Mouse (Mus musculus): ENCODE data around the gene Crocc. TPM values are rescaled to one million over a fixed set of nuclear protein-coding genes. Genes with fewer than 3 reads are reported as not detected.

Crocc gene
- polyA plus RNA-seq, 1 experiment: 39.4 TPM

GRCm38 (mm10) chr4:140992215-140992614, 68.1 kb downstream of the Crocc start:
- Histone ChIP-seq H3K27me3 (ENCODE audit: control insufficient read depth, insufficient read depth, low read length) (no peaks in the 10 kb centered on the region), H3K4me3 (replicated peaks; ENCODE audit: insufficient read depth, low read depth, low read length) (no peak overlapping the region), H3K4me1 (ENCODE audit: control insufficient read depth, insufficient read depth, low read length) (peaks cover 16% of the 10 kb centered on the region), H3K27ac (ENCODE audit: insufficient read depth, low read length) (no peak overlapping the region)
- TF ChIP-seq POLR2A (IDR thresholded peaks at IDR 0.05; ENCODE audit: borderline replicate concordance, insufficient read depth, low read length) (no peak), CTCF (IDR thresholded peaks at IDR 0.05; ENCODE audit: borderline replicate concordance, insufficient read depth, low read depth, low read length) (peak; percentile 14; the same call in 1 of the 2 replicates)
- peak; percentile 60 to 70 for DNase-seq
- 47% methylated on average over 20 of the region's 20 CpGs for WGBS

- Histone ChIP-seq H3K4me3 (replicated peaks; ENCODE audit: insufficient read depth, low read depth, low read length) (no peak overlapping the region), H3K27me3 (ENCODE audit: control insufficient read depth, insufficient read depth, low read length) (no peaks in the 10 kb centered on the region), H3K4me1 (ENCODE audit: control insufficient read depth, insufficient read depth, low read length) (peaks cover 19% of the 10 kb centered on the region), H3K27ac (ENCODE audit: insufficient read depth, low read length) (no peak overlapping the region)
- WGBS: 48% methylated on average over 14 of the region's 14 CpGs
- no peak for DNase-seq
- TF ChIP-seq CTCF (IDR thresholded peaks at IDR 0.05; ENCODE audit: borderline replicate concordance, insufficient read depth, low read depth, low read length) (no peak), POLR2A (IDR thresholded peaks at IDR 0.05; ENCODE audit: borderline replicate concordance, insufficient read depth, low read length) (no peak)
Observed at GRCm38 (mm10) chr4:140989447-140989846, 70.9 kb downstream of the Crocc start.

GRCm38 (mm10) chr4:140988706-140989290, 71.6 kb downstream of the Crocc start:
- no peak for TF ChIP-seq CTCF (IDR thresholded peaks at IDR 0.05; ENCODE audit: borderline replicate concordance, insufficient read depth, low read depth, low read length)
- no peak for TF ChIP-seq POLR2A (IDR thresholded peaks at IDR 0.05; ENCODE audit: borderline replicate concordance, insufficient read depth, low read length)
- H3K4me3 ChIP-seq (replicated peaks; ENCODE audit: insufficient read depth, low read depth, low read length): no peak overlapping the region
- WGBS: 42% methylated on average over 7 of the region's 7 CpGs
- peaks cover 19% of the 10 kb centered on the region for H3K4me1 ChIP-seq (ENCODE audit: control insufficient read depth, insufficient read depth, low read length)
- H3K27me3 ChIP-seq (ENCODE audit: control insufficient read depth, insufficient read depth, low read length): no peaks in the 10 kb centered on the region
- no peak for DNase-seq
- H3K27ac ChIP-seq (ENCODE audit: insufficient read depth, low read length): no peak overlapping the region

GRCm38 (mm10) chr4:140987476-140987875, 72.9 kb downstream of the Crocc start:
- no peaks in the 10 kb centered on the region for H3K27me3 ChIP-seq (ENCODE audit: control insufficient read depth, insufficient read depth, low read length)
- DNase-seq: no peak
- TF ChIP-seq CTCF (IDR thresholded peaks at IDR 0.05; ENCODE audit: borderline replicate concordance, insufficient read depth, low read depth, low read length) (no peak), POLR2A (IDR thresholded peaks at IDR 0.05; ENCODE audit: borderline replicate concordance, insufficient read depth, low read length) (no peak)
- WGBS: 29% methylated on average over 7 of the region's 7 CpGs
- H3K4me3 ChIP-seq (replicated peaks; ENCODE audit: insufficient read depth, low read depth, low read length): peak overlapping the region; percentile 86
- peaks cover 19% of the 10 kb centered on the region for H3K4me1 ChIP-seq (ENCODE audit: control insufficient read depth, insufficient read depth, low read length)
- H3K27ac ChIP-seq (ENCODE audit: insufficient read depth, low read length): no peak overlapping the region; the same call in 1 of the 2 replicates

- TF ChIP-seq CTCF (IDR thresholded peaks at IDR 0.05; ENCODE audit: borderline replicate concordance, insufficient read depth, low read depth, low read length) (no peak), POLR2A (IDR thresholded peaks at IDR 0.05; ENCODE audit: borderline replicate concordance, insufficient read depth, low read length) (peak; percentile 80)
- DNase-seq: peak; percentile 95 to 96
- Histone ChIP-seq H3K27ac (ENCODE audit: insufficient read depth, low read length) (peak within 1 kb of the TSS; percentile 65), H3K4me1 (ENCODE audit: control insufficient read depth, insufficient read depth, low read length) (peaks cover 15% of the 10 kb centered on the region), H3K4me3 (replicated peaks; ENCODE audit: insufficient read depth, low read depth, low read length) (peak within 1 kb of the TSS; percentile 86), H3K27me3 (ENCODE audit: control insufficient read depth, insufficient read depth, low read length) (no peaks in the 10 kb centered on the region)
- under 1% methylated on average over 52 of the region's 58 CpGs for WGBS
Observed at GRCm38 (mm10) chr4:140986711-140987395, 73.5 kb downstream of the Crocc start, which contains the start of gene Atp13a2. TSS of gene Atp13a2 (plus strand) at chr4:140986873.

GRCm38 (mm10) chr4:140986024-140986710, 74.2 kb downstream of the Crocc start:
- 0 out of 2 replicates have a peak overlapping the region, but pooled peaks have one; percentile 5 for H3K27ac ChIP-seq (ENCODE audit: insufficient read depth, low read length)
- TF ChIP-seq CTCF (IDR thresholded peaks at IDR 0.05; ENCODE audit: borderline replicate concordance, insufficient read depth, low read depth, low read length): no peak
- WGBS: 29% methylated on average over 15 of the region's 15 CpGs

GRCm38 (mm10) chr4:140984544-140984943, 75.8 kb downstream of the Crocc start:
- Histone ChIP-seq H3K27me3 (ENCODE audit: control insufficient read depth, insufficient read depth, low read length) (no peaks in the 10 kb centered on the region), H3K4me3 (replicated peaks; ENCODE audit: insufficient read depth, low read depth, low read length) (no peak overlapping the region), H3K4me1 (ENCODE audit: control insufficient read depth, insufficient read depth, low read length) (peaks cover 9% of the 10 kb centered on the region), H3K27ac (ENCODE audit: insufficient read depth, low read length) (no peak overlapping the region)
- TF ChIP-seq POLR2A (IDR thresholded peaks at IDR 0.05; ENCODE audit: borderline replicate concordance, insufficient read depth, low read length) (no peak), CTCF (IDR thresholded peaks at IDR 0.05; ENCODE audit: borderline replicate concordance, insufficient read depth, low read depth, low read length) (no peak)
- DNase-seq: no peak
- WGBS: 88% methylated on average over 6 of the region's 6 CpGs

More at GRCm38 (mm10) chr4:140986024-140986710, 74.2 kb downstream of the Crocc start:
- Histone ChIP-seq H3K4me3 (replicated peaks; ENCODE audit: insufficient read depth, low read depth, low read length) (peak overlapping the region; percentile 86), H3K4me1 (ENCODE audit: control insufficient read depth, insufficient read depth, low read length) (peaks cover 9% of the 10 kb centered on the region), H3K27me3 (ENCODE audit: control insufficient read depth, insufficient read depth, low read length) (no peaks in the 10 kb centered on the region)
- DNase-seq: no peak

Data from cerebellum, adult 2 months (tissue).